Mouse (Mus musculus) heart, embryonic 10.5 days (tissue): ENCODE results near the gene Car9. TPM values are rescaled to one million over a fixed set of nuclear protein-coding genes. Genes with fewer than 3 reads are reported as not detected.
A peak's percentile ranks its signal among the peaks of the same experiment; 100 is the strongest.

Experiments used
- DNase-seq: peaks from one replicate; pipeline ENCODE4 v3.0.0-alpha.2; 2017; ENCODE audit warnings: low spot score
- H3K27ac ChIP-seq: fragments of 300-500 bp; sonication (generic); 2 replicates; pipeline ENCODE4 v1.5.1; 2016; ENCODE audit warnings: mild to moderate bottlenecking
- H3K27me3 ChIP-seq: fragments of 300-500 bp; sonication (generic); 2 replicates; pipeline ENCODE4 v1.6.1; 2016; ENCODE audit warnings: mild to moderate bottlenecking; ENCODE audit not compliant: poor library complexity, insufficient read depth, severe bottlenecking
- H3K36me3 ChIP-seq: fragments of 300-500 bp; sonication (generic); 2 replicates; pipeline ENCODE4 v1.6.1; 2016; ENCODE audit warnings: mild to moderate bottlenecking, moderate library complexity
- H3K4me1 ChIP-seq: fragments of 300-500 bp; sonication (generic); 2 replicates; pipeline ENCODE4 v1.6.1; 2016; ENCODE audit warnings: mild to moderate bottlenecking
- H3K4me3 ChIP-seq: fragments of 300-500 bp; sonication (generic); 2 replicates; pipeline ENCODE4 v1.5.1; 2016; ENCODE audit warnings: mild to moderate bottlenecking, moderate library complexity
- H3K9me3 ChIP-seq: fragments of 300-500 bp; sonication (generic); 2 replicates; pipeline ENCODE4 v1.6.1; 2016; ENCODE audit warnings: mild to moderate bottlenecking, moderate library complexity
- WGBS: fragments of 180-500 bp; shearing (Covaris S2); methylation state at CpG from one replicate; pipeline ENCODE4 v1.1.7; 2016; 5-methylcytosine and 5-hydroxymethylcytosine counted together
- polyA plus RNA-seq: library from polyadenylated mRNA; unstranded; fragments of >200 nt; fragmentation: Nextera tagmentation; extraction: Ambion mirVana; gene quantifications from 2 replicates; pipeline ENCODE4 v1.2.1, GENCODE M21; 2016

The Car9 gene
- polyA plus RNA-seq, 1 experiment from 2014 or later = 1.7 TPM

- peak overlapping the region; percentile 99 for H3K27ac ChIP-seq
- H3K9me3 ChIP-seq = no peaks in the 10 kb centered on the region
- peaks cover 38% of the 10 kb centered on the region for H3K36me3 ChIP-seq
- peaks cover 56% of the 10 kb centered on the region for H3K4me1 ChIP-seq
- peak overlapping the region; percentile 94 for H3K4me3 ChIP-seq
- DNase-seq = no peak
- WGBS = 3% methylated on average over 16 of the region's 16 CpGs
- H3K27me3 ChIP-seq = no peaks in the 10 kb centered on the region
Observed at GRCm38 (mm10) chr4:43561436-43561996, 54.8 kb downstream of the Car9 start.

- no peaks in the 10 kb centered on the region for H3K27me3 ChIP-seq
- DNase-seq = peak; percentile 98
- H3K4me3 ChIP-seq = peak within 1 kb of the TSS; percentile 94
- H3K36me3 ChIP-seq = peaks cover 38% of the 10 kb centered on the region
- peaks cover 53% of the 10 kb centered on the region for H3K4me1 ChIP-seq
- peak within 1 kb of the TSS; percentile 99 for H3K27ac ChIP-seq
- WGBS = under 1% methylated on average over 62 of the region's 62 CpGs
- H3K9me3 ChIP-seq = no peaks in the 10 kb centered on the region
Observed at GRCm38 (mm10) chr4:43561997-43562768, 55.4 kb downstream of the Car9 start, which contains the start of the genes Creb3 and Tln1. Creb3 (plus strand) TSS chr4:43562332. Tln1 (minus strand) TSS chr4:43562691.

GRCm38 (mm10) chr4:43562769-43563600 is 56.2 kb downstream of the Car9 start:
- Histone ChIP-seq H3K27ac (peak overlapping the region; percentile 99), H3K27me3 (no peaks in the 10 kb centered on the region), H3K36me3 (peaks cover 42% of the 10 kb centered on the region), H3K4me1 (peaks cover 45% of the 10 kb centered on the region), H3K9me3 (no peaks in the 10 kb centered on the region), H3K4me3 (peak overlapping the region; percentile 94)
- no peak for DNase-seq
- 3% methylated on average over 22 of the region's 22 CpGs for WGBS

Other genes with a start within 250 kb of the Car9 start
- gene Atp8b5, start 239.8 kb upstream of the Car9 start, polyA plus RNA-seq = 0.10 and 0.46 TPM in 2 replicates
- 9.9 and 11.2 TPM in 2 replicates for gene Rusc2, start 125.0 kb upstream of the Car9 start, polyA plus RNA-seq
- not detected in 2 replicates for gene Fam166b, start 77.8 kb upstream of the Car9 start, polyA plus RNA-seq
- 5.0 and 6.3 TPM in 2 replicates for gene Tesk1, start 65.0 kb upstream of the Car9 start, polyA plus RNA-seq
- 0.70 and 1.4 TPM in 2 replicates for gene Cd72, start 52.3 kb upstream of the Car9 start, polyA plus RNA-seq
- not detected in 2 replicates for gene Sit1, start 23.2 kb upstream of the Car9 start, polyA plus RNA-seq
- 67.2 and 71.7 TPM in 2 replicates for gene Ccdc107, start 14.1 kb upstream of the Car9 start, polyA plus RNA-seq
- gene Arhgef39, start 7.3 kb upstream of the Car9 start, polyA plus RNA-seq = 39.9 and 40.1 TPM in 2 replicates
- gene Tpm2, start 16.8 kb downstream of the Car9 start, polyA plus RNA-seq = 135 and 142 TPM in 2 replicates
- gene Creb3, start 55.4 kb downstream of the Car9 start, polyA plus RNA-seq = 63.8 and 68.8 TPM in 2 replicates
- gene Tln1, start 55.7 kb downstream of the Car9 start, polyA plus RNA-seq = 82.7 and 99.6 TPM in 2 replicates
- gene Rgp1, start 71.7 kb downstream of the Car9 start, polyA plus RNA-seq = 20.9 and 29.7 TPM in 2 replicates
- 22.8 and 27.6 TPM in 2 replicates for gene Gba2, start 71.9 kb downstream of the Car9 start, polyA plus RNA-seq
- gene Msmp, start 77.5 kb downstream of the Car9 start, polyA plus RNA-seq = 1.6 and 1.8 TPM in 2 replicates
- 5.5 and 5.6 TPM in 2 replicates for gene Npr2, start 125.0 kb downstream of the Car9 start, polyA plus RNA-seq
- gene Spag8, start 146.6 kb downstream of the Car9 start, polyA plus RNA-seq = 0.63 and 2.0 TPM in 2 replicates
- 101 and 117 TPM in 2 replicates for gene Hint2, start 149.5 kb downstream of the Car9 start, polyA plus RNA-seq
- 2.7 and 3.3 TPM in 2 replicates for gene Tmem8b, start 162.0 kb downstream of the Car9 start, polyA plus RNA-seq
- 1.7 and 1.9 TPM in 2 replicates for gene Fam221b, start 162.2 kb downstream of the Car9 start, polyA plus RNA-seq
- not detected in 2 replicates for gene Olfr70, start 193.8 kb downstream of the Car9 start, polyA plus RNA-seq
- gene Olfr71, start 203.3 kb downstream of the Car9 start, polyA plus RNA-seq = not detected in 2 replicates
- 0.53 and 0.92 TPM in 2 replicates for gene Hrct1, start 220.2 kb downstream of the Car9 start, polyA plus RNA-seq
- gene Spaar, start 223.1 kb downstream of the Car9 start, polyA plus RNA-seq = 0.16 and 0.23 TPM in 2 replicates